Mouse (Mus musculus) lung, postnatal 14 days (tissue): ENCODE results near the gene Zfp524.
A peak's percentile ranks its signal among the peaks of the same experiment; 100 is the strongest.
"Not testable (repeated sequence)": the region's sequence is repeated elsewhere in the genome, so short reads cannot be mapped to it uniquely, and the experiment has no call there.

Experiments used
- DNase-seq: peaks from one replicate; pipeline ENCODE4 v3.0.0; 2021

Gene Zfp524

GRCm38 (mm10) chr7:5014251-5015117 is at the start of gene Zfp524, which contains the start of gene Fiz1:
Gene Zfp524, plus strand, starts transcription at chr7:5014415.
Gene Fiz1, minus strand, starts transcription at chr7:5014697.
- peak; percentile 99 for DNase-seq

- DNase-seq, result no peak
Observed at GRCm38 (mm10) chr7:4964988-4965387, 49.2 kb upstream of the Zfp524 start.

GRCm38 (mm10) chr7:4971068-4971467 is 43.1 kb upstream of the Zfp524 start, which contains the start of gene Sbk3:
Gene Sbk3, minus strand, starts transcription at chr7:4971168.
- no peak for DNase-seq

DNA sequence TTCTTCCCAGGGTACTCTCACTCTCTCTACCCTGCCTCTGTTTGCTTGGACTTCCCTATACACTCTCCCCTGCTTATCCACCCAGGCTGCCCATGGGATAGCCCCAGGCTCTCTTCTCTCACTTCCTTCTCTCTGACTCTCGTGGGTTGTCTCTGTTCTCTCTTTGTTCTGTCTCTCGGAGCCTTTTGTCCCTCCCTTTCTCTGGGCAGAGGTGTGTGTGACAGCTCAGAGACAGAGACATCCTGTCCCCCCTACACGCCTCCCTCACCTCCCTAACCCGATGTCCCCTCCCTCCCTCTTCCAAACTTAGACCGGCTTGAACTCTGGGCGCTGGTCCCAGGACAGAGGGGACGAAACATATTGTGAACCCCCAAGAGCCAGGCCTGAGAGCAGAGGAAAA is 42.5 kb upstream of the Zfp524 start:
- DNase-seq, result peak; percentile 63

- peak; percentile 64 for DNase-seq
Observed at GRCm38 (mm10) chr7:4972321-4973047, 41.7 kb upstream of the Zfp524 start.

DNA sequence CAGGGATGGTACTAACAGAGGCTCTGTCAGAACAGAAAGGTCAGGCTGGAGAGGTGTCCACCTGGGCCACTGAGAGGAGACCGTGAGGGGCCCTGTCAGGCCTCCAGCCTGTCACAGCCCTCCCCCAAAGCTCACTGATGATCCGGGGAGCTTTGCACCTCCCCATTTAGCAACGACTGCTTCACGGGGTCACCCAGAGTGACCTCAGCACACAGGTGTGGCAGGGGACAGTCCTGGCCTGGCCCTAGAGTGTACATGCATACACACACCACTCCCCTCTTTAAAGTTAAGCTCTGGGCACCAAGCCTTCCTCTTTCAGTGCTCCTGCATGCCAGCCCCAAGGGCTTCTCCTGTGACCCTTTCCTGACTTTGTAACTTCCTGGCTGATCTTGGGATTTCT is 38.8 kb upstream of the Zfp524 start:
- no peak for DNase-seq

DNA sequence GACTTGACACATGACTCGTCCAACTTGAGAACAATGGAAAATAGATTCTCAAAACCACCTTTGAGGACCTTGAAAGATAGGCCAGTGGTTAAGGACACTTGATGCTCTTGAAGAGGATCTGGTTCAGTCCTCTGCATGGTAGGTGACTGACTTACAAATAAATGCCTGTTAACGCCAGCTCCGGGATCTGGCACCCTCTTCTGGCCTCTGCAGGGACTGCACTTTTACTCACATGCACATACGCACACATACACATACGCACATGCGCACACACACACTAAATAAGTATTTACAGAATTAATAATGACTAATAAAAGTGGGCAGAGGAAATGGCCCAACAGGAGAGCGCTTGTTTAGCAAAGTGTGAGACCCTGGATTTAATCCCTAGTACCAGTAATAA is 37.4 kb upstream of the Zfp524 start:
- DNase-seq, result no peak

DNA sequence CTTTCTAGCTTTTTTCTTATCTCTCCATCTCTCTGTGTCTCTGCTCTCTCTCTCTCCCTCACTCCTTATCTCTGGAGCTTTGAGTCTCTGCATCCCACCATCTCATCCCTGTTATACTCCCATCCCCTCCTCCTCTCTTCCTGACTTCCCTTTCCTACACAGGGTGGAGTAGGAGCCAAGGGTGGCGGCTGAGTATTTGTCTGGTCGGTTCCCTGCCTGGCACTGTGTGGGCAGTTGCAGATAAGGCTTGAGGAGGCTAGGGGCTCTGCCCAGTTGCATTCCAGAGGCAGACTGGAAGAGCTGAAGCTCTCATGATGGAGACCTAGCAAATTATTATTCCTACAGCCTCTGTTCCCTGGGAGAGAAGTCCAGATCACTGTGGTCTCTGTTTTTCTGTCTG is 26.0 kb upstream of the Zfp524 start:
- DNase-seq, result no peak

DNA sequence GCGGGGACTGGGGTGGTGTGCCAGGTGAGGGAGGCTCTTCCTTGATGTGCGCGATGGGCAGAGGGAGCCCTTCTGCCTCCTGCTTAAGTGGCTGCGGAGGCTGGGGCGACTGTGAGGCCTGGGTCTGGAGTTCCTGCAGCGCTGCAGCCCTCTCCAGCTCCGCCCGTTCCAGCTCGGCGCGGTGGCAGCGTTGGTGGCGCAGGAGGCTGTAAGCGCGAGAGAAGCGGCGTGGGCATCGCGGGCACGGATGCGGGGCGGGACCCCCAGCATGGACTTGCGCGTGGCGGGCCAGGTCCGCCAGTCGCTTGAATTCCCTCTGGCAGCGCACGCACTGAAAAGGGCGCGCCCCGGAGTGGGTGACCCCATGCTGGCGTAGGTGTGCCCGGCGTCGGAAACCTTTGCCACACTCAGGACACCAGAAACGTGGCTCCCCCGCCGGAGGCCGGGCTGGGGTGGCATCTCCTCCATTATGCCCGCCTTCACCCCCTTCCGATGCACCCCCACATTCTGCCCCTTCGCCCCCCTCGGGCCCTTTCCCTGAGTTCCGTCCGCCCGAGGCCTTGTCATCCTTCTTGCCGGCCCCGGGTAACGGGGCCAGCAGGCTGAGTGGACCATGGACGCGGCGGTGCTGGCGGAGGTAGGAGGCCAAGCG is 20.7 kb upstream of the Zfp524 start:
- DNase-seq, result no peak

DNA sequence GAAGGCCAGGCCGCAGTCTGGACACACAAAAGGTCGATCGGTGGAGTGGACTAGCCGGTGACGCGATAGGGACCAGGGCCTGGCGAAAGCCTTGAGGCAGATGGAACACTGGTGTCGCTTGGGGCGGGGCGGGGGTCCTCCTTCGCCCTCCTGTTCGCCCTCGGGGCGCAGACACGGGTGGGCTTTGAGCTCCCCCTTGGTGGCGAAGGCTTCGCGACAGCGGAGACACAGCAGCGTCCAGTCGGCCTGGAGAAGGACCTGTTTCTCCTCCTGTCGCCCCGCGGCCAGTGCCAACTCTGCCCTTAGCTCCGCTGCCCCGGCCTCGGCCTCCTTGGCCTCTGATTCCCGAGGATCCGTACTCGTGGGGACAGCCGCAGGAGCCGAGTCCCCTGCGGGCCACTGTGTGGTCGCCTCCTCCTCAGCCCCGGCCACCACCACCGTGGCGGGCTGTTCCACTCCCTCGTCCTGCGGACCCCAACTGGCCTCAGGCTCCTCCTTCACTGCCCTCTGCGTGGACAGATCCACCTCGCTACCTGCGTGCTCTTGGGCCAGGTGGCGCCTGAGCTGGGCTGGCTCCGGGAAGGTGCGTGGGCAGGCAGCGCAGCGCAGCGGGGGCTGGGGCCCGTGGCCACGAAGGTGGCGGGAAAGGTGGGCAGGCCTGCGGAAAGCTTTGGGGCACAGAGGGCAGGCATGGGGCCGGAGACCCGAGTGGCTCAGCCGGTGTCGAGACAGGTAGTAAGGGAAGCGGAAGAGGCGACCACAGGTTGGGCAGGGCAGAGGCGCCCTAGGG is 20.0 kb upstream of the Zfp524 start:
- no peak for DNase-seq

DNA sequence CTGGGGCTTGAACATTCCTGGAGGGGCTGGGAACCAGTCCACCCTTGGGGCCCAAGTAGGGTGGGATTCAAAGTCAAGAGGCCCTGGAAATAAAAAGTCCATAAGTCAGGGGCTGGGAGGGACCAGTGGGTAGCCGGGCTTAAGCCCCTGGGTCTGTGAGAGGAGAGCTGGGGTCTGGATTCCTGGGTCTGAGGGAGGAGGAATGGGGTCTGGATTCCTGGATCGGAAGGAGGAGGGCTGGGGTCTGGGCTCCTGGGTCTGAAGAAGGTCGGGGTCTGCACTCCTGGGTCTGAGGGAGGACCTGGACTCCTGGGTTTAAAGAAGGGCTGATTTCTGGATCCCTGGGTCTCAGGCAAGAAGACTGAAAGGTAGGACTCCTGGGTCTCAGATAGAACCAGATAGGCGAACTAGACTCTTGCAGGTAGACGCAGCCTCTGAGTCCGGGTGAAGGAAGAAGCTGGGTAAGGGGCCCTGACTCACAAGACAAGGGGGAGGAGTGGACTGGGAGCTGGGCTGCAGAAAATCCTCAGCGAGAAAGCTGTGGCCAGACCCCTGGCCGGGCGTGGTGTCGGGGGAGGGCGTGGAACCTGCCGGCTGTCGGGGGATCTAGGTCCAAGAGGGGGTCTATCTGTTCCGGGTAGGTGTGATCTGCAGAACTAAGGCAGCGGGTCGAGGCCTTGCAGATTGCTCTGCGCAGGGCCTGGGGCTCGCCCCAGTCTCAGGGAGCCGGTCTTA is 18.8 kb upstream of the Zfp524 start:
- DNase-seq, result no peak

DNA sequence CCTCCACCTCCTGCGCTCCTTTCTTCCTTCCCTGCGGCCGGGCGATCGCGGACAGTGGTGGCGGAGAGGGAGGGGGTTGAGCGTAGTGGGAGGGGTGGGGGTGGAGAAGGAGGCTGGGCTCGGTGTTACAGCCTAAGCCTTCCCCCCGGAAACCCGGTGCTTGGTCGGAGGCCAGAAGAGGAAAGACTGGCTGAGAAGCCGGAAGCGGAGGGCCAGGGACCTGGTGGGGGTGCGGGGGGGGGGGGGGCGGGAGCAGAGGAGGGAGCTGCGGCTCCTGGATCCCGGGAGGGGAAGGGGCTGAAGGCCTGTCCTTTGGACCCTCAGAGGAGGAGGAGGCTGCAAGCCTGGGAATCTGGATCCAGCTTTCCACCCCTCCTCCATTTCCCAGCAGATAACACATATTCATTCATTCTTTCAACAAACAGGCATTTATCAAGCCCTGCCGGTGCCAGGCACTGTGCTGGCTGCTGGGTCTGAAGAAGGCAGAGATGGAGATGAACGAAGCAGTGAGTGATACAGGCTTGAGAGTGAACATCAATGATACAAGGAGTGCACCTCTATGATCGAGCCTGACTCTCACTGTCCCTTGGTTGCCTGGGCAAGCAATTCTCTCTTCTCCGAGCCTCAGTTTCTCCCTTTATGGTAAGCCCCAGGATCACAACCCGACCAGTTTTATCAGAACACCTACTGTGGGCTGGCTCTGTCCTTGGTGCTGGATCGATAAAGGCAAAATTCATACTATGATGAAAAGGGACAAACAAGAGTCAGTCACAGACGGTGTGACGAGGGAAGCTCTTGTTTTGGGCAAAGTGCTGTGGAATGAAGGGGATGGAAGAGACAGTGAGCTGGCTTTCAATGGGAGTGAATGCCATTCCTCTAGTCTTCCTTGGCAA is 18.0 kb upstream of the Zfp524 start, which contains the start of gene Zfp579:
Gene Zfp579 (minus strand): TSS at position 156 of the 893 bp plus-strand sequence.
- DNase-seq, result peak; percentile 95

DNA sequence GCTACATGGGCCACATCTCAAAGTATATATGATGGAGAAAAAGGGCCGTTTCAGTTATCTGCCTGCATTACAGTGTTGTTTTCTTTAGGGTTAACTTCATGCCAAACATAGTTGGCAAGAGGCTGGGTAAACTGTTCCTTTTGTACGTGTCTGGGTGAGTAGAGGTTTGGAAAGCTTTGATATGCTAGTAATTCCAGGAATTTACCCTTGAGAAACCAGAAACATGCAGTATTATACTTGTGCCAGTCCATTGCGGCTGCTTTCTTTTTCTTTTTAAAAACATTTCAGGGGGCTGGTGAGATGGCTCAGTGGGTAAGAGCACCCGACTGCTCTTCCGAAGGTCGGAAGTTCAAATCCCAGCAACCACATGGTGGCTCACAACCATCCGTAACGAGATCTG is 17.3 kb upstream of the Zfp524 start:
- DNase-seq, result no peak

DNA sequence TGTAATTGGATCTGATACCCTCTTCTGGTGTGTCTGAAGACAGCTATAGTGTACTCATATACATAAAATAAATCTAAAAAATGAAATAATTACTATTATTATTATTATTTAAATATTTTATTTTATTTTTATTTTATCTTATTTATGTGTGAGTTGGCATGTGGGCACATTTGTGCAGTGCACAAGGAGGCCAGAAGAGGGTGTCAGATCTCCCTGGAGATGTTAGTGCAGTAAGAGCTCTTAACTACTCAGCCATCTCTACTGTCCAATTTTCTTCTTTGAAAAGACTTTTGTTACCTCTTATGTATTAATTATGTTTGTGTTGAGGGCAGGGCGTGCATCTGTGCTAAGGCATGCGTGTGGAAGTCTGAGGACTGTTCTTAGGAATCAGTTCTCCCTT is 14.3 kb upstream of the Zfp524 start:
- DNase-seq, result peak; percentile 42

- DNase-seq, result not testable (repeated sequence)
Observed at GRCm38 (mm10) chr7:5002876-5003275, 11.3 kb upstream of the Zfp524 start.

DNA sequence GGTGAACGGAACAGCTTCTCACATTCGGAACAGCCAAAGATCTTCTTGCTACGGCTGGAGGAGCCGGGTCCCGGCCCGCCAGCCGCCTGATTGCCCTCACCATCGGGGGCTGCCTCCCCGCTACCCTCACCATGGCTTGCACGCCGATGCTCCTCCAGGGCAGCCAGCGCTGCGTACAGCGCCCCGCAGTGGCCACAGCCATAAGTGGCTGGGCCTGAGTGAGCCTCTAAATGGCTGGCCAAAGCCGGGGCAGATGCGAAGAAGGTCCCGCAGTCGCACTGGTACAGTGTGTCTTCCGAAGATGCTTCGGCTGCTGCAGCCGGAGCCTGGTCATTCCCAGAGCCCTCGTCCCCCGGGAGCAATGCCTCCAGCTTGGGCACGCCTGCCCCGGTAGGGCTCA is 6.0 kb upstream of the Zfp524 start:
- DNase-seq, result no peak

DNA sequence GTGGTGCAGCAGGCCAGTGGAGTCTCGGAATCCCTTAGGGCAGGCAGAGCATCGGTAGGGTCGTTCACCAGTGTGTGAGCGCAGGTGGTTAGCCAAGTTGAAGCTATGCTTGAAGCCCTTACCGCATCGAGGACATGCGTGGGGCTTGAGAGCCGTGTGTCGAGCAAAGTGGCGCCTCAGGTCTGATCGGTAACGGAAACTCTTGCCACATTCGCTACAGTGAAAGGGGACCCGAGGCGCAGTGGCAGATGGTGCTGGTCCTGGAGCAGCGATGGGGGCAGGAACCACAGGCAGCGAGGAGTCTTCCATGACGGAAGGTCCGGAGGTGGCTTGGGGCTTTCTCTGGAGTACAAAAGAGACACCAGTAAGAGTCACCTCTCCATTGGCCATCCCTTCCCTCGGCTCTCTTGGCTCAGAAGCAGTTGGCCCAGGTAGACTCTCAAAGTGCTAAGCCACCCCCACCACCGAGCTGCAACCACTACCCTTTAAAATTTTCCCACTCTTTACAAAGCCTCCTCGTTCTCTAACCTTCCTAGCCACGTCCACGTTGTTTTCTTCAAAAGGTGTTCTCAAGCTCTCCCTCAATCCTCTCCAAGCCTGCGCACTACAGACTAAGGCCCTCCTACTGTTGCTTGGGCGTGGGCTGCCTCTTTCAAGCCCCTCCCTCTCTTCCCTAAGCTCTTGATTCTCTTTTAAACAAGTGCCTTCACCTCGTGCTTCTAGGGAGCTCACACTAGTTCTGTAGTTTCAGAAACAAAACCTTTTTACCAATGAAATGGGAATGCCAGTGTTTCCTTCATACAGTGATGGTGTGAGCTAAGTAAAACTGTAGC is 1.3 kb upstream of the Zfp524 start:
- DNase-seq, result no peak

GRCm38 (mm10) chr7:5015118-5016001 is 1.1 kb downstream of the Zfp524 start, which contains the start of gene Gm44973:
Gene Gm44973, plus strand, starts transcription at chr7:5015496.
- DNase-seq, result peak; percentile 96

GRCm38 (mm10) chr7:5016057-5016456 is 1.8 kb downstream of the Zfp524 start:
- no peak for DNase-seq
